Mouse (Mus musculus): ENCODE data around the gene Abcg4.
"Not testable (repeated sequence)": the region's sequence is repeated elsewhere in the genome, so short reads cannot be mapped to it uniquely, and the experiment has no call there.

Abcg4 gene

DNA sequence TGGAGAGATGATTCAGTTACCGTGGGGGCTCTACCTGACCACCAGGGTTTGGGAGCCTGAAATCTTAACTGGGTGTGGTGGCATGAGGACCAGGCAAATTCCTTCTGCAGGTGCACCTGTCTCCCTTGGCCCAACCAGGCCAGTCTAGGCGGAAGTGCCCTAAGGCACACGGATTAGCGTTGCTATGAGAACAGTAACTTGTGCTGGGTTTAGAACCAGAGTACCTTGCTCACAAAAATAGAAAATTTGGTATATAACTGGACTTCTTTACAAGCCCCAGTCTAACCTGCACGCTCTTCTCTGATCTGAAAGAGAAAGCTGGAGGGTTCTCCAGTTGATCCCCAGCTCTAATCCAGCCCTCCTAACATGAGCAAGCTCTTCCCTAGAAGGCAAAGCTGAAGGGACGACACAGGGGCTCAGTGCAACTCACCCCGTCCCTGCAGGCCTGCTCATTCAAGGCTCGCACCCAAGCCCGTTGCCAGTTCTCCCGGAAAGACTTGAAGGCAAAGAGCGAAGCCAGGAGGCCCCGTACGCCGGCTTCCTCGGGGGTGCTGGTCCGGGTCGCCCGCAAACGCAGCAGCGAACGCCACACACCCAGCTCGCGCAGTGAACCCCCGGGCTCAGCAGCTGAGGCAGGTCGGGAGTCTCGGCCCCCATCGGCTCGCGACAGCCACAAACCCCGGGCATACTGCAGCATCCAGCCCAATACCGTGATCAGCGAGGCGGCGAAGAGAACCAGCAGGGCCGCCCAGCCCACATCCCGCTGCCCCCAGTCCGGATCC lies 30.9 kb upstream of the Abcg4 start:
- peak in 1 of 2 experiments; percentile 69 for DNase-seq

DNA sequence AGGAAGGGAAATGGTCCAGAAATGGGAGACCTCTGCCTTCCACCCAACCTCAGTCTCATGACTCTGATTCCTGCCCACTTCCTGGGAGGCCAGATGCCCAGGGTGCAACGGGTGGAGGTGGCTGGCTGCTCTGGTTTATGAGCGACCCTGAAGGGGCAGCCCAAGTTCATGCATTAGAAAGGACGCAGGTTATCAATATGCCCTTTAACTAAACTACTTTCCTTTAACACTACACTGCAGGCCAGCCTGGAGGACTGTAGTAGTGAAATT lies 30.3 kb upstream of the Abcg4 start:
- peak; percentile 21 to 40 for DNase-seq

DNA sequence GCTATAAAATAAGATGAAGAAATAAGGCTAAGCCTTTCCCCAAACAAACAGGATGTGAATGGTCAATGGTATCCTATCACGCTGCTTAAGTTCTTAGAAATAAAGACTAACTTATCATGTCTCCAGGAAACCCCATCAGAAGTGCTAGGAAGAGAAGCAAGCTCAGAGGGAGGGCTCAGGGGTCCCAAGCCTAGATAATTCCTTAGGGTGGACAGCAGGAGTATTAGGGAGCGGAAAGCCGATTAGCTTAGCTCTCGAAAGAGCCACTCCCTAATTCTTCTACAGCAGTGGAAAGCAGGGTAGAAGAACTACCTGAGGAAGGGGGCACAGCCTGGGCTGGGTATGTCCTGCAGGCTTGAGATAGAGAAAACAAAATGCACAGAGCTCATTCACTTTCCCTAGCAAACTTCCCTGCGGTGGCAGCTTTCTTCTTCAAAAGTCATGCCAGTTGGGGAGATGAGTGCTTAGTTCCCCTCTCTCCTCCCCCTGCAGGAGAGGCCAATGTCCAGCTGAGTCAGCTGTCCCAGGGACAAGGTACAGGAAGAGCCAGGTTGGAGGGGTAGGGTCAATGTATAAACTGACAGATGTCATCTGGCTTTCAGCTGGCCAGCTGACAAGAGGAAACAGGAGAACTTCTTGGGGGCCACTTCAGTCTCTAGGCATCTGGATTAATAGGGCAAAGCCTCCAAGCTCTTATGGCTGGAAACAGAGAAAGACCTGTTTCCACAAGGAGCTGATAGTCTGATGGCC lies 29.8 kb upstream of the Abcg4 start:
- peak; percentile 32 to 58 for DNase-seq

DNA sequence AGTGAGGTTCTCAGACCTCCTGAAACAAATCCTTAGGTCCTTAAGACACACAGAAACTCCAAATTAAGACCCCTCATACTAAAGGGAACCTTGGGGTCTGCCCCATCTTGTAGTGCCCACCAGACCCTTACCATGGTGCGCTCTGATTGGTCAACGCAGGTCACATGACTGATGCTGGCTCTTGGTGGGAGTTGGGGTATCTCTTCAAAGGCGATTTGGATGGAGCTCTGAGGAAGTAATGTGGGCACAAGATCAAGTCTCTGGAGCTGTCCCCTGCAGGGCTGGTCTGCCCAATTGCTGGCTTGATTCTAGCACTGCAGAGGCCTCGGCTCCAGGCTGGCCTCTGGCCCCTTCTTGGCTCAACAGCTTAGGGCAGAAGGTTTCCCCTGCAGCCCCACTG lies 29.0 kb upstream of the Abcg4 start:
- DNase-seq: no peak

DNA sequence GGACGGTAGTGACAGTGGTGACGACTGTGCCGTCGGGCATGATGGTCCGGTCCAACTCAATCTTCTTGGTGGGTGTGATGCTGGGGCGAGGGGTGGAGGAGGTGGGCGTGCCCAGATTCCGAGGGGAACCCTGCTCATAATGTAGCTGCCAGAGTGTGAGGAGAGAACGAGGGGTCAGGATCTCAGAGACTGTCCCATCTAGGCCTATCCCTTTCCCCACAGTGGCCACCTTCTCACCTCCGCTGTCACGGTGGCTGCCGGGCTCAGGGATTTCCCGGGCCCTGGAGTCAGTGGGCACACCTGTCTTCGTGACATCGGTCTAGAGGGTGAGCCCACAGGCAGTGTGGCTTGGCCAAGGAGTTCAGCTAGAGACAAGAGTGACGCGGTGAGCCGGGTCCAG lies 26.5 kb upstream of the Abcg4 start:
- DNase-seq: no peak

DNA sequence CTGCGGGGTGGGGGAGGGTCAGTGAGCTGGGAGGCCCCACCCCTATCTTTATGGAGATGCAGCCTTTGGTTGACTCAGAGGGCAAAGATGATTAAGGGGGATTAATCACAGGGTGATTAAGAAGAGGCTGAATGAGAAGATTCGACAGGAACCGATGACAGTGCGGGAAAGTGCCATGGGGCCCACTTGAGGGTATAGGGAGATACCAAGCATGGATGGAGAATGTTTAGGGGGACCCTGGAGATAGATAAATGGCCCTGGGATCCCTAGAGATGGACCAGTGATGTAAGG lies 25.8 kb upstream of the Abcg4 start:
- no peak for DNase-seq

DNA sequence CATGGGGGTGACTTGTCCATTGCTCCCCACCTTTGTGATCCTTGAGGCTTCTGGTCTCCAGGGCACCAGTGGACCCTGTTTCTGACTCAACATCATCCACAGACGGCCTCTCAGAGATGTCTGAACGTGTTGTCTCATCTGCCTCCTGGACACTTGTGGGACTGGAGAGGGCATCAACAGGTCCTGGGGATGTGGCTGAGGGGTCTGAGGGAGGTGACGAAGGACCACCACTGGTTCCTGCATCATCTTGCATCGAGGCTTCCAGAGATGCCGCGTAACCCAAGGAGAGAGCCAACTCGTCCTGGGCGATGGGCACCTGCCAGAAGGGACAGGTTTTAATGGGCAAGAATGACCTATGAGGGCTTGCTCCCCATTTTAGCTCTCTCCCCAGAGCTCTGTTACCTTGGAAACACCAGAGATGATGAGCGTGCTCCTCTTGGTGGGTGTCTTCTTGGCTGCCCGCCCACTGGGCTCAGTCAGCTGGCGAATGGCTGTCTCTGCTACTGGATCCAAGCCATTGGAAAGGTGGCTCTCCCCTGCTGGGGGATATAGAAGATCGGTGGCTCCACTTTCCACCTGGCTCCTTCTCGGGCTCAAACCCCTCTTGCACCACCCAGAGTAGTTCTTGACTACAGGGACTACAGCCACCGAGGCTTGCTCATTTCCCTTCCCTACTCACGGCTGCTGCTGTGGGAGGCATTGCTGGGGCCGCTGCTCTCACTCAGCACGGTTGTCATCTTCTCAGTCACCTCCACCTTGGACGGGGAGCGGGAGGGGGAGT lies 25.3 kb upstream of the Abcg4 start:
- DNase-seq: no peak

DNA sequence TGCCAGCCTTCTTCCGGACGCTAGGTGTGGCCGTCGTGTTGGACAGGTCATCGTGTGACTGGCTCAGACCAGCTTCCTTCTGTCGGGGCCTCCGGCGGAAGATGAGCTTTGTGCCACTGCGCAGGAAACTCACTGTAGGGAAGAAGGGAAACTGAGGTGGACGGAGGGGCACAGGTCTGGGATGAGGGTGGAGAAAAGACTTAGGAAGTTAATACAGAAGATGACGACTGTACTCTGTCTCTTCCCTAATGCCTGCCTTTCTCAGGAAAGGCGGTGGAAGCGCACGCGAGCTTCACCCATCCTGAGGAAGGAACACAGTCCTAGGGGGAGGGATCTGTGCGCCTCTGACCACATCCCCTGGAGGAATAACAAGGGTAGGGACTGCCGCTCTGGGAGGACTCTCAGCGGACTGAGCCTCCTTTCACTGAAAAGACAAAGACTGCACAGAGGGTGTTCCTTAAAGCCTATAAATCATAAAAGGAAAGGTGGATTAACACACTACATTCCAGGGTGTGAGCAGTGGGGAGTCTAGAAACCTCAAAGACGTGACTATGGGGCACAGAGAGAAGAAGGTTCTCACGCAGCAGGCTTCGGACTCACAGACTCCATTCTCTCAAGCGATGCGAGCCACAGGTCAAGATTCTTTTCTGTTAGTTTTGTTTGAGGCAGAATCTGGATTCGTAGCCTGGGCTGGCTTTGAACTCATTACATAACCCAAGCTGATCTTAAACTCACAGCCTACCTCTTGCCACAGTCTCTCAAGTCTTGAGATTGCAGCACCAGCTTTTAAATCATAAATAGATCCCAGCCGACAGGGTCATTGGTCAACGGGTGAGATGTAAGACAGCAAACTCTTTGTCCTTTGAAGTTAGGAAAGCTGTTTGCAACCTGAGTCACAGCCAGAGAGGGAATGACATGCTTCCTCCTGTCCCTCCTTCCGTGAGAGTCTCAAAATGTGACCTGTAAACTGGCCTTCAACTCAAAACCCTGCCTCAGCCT lies 23.0 kb upstream of the Abcg4 start:
- DNase-seq: peak; percentile 45 to 67

DNA sequence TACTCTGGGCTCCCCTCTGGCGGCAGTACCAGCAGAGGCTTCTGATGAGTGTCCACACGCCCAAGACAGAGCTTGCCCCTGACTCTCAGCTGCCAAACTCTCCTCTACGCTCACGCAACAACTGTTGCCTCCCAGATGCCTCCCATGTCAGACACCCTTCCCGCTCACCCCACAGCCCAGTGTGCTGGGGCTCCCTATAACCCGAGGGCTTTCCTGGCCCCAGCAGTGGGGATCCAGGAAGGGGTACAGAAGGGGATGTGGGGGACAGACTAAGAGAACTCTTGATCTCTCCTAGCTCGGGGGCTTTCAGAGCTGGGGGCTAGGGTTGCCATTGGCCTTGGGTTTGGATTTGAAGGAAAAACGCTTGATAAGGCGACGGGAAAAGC lies 22.3 kb upstream of the Abcg4 start:
- DNase-seq: peak in 1 of 2 experiments; percentile 25

DNA sequence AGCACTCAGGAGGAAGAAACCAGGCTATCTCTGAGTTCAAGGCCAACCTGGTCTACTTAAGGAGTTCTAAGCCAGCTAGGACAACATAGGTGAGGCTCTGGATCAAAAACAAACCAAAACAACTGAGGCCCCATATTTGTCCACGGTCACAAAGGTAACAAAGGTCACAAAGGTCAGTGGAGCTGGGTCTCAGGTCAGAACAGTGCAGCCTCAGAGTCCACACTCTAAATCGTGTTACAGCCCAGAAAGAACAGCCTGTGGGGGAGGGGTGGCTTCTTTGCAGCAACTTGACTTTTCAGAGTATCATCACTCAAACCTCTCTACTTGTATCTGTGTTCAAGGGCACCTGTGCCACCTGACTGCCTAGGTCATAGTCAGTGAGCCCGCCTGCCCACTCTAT lies 21.3 kb upstream of the Abcg4 start:
- no peak for DNase-seq

DNA sequence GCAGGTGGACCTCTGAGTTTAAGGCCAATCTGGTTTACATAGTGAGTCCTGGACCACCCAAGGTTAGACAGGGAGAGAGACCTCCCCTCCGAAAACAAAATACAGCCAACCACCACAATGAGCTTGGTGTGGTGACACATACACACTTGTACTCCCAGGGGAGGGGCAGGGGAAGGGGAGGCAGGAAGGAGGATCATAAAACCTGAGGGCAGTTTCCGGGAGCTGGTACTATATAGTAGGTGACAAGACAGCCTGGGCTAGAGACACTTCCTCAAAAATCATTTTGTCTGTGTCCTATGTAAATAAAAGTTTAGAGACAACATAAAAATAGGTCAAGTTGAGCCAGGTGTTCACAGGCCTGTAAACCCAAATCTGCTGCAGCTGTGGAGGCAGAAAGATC lies 18.8 kb upstream of the Abcg4 start:
- no peak for DNase-seq

DNA sequence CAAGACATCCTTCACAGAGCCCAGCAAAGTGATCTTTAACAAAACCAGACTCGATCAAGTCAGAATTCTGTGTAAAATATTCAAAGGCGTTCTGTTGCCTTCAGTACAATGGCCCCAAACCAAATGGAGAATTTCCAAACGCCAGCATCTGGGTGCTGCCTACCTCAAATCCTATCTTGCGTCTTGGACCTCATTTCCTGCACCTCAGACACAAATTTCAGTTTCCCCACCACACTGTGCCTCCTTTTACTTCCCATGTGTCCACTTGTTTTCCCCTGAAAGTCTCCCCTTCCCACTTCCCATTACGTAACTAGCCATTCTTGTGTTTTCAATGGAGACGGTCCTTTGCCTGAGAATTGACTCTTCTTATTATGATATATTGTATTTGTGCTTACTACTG lies 18.1 kb upstream of the Abcg4 start:
- no peak for DNase-seq

DNA sequence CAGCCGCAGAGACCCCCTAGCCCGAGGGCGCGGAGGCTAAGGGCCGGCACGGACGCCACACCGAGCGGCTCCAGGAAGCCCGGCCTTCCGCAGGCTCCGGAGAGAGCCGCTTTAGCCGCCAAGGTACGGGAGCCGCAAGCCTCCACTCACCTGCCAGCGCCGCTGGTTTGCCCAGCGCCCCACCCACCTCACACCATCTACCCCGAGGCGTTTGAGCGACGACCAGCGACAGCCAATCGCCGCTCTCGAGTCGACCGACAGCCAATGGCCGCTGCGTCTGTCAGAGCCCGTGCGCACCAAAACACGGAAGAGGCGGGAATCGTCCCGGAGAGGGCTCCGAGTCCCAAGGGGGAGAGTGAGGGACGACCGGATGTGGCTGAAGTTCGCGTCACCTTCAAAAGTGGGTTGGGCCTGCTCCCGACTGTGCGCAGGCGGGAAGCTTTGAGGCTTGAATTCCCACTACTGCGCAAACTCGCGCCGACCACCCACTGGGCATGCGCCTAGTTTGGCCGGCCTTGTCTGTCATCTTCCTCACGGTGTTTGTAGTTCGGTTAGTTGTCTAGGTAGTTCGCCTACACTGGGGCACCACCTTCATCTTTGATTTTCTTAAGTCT lies 17.2 kb upstream of the Abcg4 start, which contains the start of gene Hinfp:
Gene Hinfp, minus strand, starts transcription at position 206 of the 614 bp plus-strand sequence.
- peak; percentile 98 to 99 for DNase-seq

DNA sequence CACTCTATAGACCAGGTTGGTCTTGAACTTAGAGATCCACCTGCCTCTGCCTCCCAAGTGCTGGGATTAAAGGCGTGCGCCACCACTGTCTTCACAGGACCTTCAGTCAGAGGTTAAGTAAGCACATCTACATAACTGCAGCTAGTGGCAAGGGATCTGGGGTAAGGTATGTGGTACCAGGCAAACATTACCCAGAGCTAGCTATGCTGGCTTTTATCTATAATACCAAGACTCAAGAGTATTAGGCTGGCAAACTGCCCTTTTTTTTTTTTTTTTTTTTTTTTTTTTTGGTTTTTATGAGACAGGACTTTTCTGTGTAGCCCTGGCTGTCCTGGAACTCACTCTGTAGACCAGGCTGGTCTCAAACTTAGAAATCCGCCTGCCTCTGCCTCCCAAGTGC lies 11.6 kb upstream of the Abcg4 start:
- DNase-seq: not testable (repeated sequence)

DNA sequence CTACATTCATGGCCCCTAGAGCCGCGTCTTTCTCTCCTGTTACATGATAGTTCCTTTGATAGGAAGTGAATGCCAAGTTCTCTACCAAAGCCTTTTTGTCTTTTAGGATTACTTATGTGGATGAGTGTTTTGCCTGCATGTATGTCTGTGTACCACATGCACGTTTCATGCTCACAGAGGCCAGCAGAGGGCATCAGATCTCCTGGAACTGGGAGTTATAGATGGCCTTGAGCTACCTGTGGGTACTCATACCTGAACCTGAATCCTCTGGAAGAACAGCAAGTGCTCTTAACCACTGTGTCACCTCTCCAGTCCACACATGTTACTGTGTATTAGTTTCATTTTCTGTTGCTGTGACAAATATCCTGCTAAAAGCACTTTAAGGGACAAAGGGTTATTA lies 4.1 kb upstream of the Abcg4 start:
- peak; percentile 67 to 73 for DNase-seq

DNA sequence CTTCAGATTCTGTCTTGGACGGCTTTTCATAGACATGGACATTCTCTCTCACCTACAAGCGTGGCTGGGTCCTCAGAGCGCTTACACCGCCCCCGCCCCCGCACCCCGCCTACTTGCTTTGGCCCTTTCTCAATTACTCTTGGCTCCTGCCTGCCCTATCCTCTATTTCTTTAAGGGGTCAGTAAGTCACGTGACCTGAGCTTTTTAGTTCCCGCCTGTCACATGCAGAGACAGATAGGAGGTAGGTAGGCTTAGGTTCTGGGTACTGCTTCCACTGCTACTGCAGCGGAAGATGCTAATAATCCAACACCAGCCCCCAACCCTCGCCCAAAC lies 510 bp upstream of the Abcg4 start:
- peak in 1 of 2 experiments; percentile 13 for DNase-seq

DNA sequence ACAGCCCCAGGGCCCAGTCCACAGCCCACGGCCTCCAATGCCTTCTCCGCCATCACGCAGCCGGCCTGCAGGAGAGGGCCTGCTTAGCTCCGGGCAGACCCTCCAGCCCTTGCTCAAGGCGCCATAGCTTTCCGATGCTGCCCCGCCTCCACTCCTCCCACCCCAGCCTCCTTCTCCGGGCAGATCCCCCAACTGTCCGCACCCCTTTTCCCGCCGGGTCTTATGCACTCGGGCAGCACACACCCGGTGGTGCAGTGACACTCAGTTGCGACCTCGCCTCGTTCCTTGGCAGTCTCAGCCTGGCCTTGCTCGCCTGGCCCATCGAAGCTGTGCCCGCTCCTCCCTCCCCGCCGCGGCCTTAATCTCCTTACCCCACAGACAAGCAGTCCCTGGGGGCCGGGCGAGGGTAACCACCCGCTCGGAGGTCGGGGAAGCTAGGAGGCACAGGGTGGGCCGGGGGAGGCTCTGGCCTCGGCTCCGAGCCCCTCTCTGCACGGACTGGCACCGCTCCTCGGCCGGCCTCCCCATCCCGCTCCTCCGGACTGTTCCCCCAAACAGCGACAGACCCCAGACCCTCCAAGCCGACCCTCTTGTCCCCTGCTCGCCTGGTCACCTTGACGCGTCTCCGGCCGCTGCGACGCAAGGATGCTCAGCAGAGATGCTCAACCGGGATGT lies 877 bp downstream of the Abcg4 start:
- DNase-seq: peak; percentile 43 to 46

DNA sequence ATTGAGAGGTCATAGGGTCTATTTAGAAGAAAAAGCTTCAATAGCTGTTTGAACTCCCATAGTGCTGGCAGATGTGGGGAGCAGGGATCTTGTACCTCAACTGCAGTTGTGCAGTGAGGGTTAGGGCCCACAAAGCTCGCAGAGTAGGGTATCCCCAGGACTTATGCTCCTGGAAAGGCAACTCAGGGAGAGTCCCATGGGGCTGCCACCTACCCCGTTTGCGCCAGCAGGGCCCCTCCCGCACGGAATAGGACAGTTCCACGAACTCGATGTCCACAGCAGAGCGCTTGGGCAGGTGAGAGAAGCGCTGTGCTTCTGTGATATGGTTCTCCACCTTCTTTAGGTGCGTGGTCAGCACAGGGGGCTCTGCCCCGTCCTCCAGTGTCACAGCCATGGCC lies 1.4 kb downstream of the Abcg4 start:
- no peak for DNase-seq

DNA sequence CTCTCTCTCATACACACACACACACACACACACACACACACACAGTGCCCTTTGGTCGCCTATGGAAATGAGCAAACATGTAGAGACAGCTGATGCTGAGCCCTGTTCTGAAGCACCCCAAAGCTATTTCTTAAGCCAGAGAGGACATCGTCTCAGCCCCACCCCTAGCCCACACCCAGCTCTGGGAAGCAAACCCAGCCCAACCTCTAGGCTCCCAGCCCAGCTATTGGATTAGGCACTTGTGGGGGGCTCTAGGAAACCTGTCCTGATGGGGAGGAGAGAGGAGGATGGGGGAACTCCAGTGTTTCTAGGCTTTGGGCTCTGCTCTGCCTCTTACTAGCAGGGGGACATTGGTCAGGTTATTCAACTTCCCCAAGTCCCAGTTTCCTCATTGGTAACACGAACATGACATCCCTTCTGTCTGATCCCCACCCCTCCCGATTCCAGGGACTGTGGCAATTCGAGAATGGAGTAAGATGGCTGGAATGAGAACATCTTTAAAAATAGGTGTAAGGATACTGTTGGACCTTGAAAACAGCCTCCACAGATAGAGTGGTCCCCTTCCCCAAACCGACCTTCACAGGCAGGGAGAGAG lies 2.1 kb downstream of the Abcg4 start:
- peak in 1 of 2 experiments; percentile 22 for DNase-seq

DNA sequence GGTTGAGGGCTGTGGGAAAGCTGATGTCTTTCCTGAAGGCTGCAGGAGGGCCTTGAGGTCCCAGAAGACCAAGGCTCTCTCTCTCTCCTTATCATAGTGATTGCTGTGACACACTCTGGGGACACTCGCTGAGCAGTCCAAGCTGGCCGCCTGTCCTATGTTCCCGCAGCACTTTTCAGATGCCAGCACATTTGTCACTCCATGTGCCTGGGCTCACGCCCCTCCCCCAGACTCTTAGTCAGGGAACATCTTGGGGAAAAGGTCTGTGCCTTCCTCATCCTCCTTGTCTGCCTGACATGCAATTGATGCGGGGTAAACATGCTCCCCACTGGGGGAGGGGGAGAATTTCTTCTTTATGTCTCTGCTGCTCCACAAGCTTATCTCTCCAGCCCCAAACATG lies 5.2 kb downstream of the Abcg4 start:
- peak in 1 of 2 experiments; percentile 12 for DNase-seq

DNA sequence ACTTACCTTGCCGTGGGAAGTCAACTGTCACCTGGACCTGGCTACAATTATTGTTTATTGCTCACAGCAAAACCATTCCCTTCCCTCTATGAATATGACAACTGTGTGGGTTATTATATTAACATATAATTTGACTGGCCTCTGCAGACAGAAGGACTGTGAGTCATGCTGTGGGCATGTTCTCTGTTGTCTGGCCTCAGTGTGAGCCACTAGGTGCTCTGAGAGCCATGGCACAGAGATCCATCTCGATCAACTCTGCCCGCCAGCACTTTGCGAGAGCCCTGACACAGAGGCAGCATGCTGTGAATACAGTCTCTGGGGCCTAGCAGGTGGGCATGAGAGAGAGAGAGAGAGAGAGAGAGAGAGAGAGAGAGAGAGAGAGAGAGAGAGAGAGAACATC lies 18.4 kb downstream of the Abcg4 start:
- DNase-seq: no peak

All from kidney, postnatal 4 days (tissue).